Mouse (Mus musculus): ENCODE data around the gene P2rx3. TPM values are rescaled to one million over a fixed set of nuclear protein-coding genes. Genes with fewer than 3 reads are reported as not detected.

Gene P2rx3
- polyA plus RNA-seq, 1 experiment: 53.1 TPM

DNA sequence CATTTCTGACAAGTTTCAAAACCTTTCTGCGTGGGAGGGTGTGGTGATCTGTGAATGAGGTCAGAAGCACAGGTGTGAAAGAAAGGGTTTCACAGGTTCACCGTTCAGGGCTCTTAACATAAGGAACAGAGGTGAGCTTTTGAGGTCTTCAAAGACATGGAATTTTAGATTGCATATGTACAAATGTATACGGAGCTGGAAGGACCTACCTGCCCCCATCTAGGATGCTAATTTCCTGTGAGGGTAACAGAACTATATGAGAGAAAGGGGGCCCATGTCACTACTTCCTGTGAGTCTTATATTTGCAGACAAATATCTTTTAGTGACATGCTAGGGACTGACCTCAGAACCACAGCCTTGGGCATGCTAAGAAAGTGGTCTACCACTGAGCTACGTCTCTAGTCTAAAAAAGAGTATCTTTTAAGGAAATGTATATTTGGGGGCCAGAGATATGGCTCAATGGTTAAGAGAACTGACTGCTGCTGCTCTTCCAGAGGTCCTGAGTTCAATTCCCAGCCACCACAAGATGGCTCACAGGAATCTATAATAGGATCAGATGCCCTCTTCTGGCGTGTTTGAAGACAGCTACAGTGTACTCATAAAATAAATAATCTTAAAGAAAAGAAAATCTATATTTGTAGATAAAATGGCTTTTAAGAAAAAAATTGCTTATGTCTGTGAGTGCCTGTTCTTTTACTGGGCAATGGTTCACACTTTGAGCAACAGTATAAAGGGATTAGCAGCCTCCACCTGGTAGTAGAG, 23.3 kb downstream of the P2rx3 start:
- H3K4me2 ChIP-seq (ENCODE audit: low read depth): no peak overlapping the region
- TF ChIP-seq USF1 (IDR thresholded peaks at IDR 0.05; ENCODE audit: low read depth) (no peak), POLR2AphosphoS2 (IDR thresholded peaks at IDR 0.05; ENCODE audit: insufficient read length, low read depth) (no peak), E2F4 (IDR thresholded peaks at IDR 0.05; ENCODE audit: insufficient read depth) (no peak), SRF (IDR thresholded peaks at IDR 0.05; ENCODE audit: control insufficient read depth, insufficient read length, low read depth) (no peak)
- H3K4me3 ChIP-seq: no peak overlapping the region
- no peaks in the 10 kb centered on the region for H3K36me3 ChIP-seq (ENCODE audit: control insufficient read depth, insufficient read depth)
- H3ac ChIP-seq (ENCODE audit: control insufficient read depth, insufficient read length): no peak overlapping the region
- no peaks in the 10 kb centered on the region for H3K27me3 ChIP-seq (ENCODE audit: control insufficient read depth, insufficient read depth, insufficient read length)
- H3K79me2 ChIP-seq (ENCODE audit: control insufficient read depth, insufficient read depth): no peaks in the 10 kb centered on the region

DNA sequence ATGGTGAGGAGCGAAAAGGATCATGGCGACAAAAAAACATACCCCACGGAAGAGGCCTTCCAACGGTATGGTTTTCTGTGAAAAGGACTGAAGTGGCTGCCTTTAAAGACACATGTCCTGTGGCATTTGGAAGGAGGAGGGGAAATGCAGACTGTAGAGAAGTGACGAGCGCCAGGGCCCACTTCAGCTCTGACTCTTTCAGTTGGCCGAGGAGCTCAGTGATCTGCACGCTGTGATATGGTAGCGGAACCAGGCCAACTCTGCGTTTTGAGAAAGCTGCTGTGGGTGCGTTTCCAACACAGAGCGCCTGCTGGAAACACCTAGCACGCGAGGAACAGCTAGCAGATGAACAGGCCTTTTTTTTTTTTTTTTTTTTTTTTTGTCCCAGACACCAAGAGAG, 24.6 kb downstream of the P2rx3 start:
- H3ac ChIP-seq (ENCODE audit: control insufficient read depth, insufficient read length): no peak overlapping the region
- H3K4me3 ChIP-seq: no peak overlapping the region
- no peak for TF ChIP-seq TCF3 (IDR thresholded peaks at IDR 0.05; ENCODE audit: insufficient read length, low read depth)
- TF ChIP-seq USF1 (IDR thresholded peaks at IDR 0.05; ENCODE audit: low read depth): no peak
- TF ChIP-seq MYOD1 (IDR thresholded peaks at IDR 0.05; ENCODE audit: control insufficient read depth in 1 of 3, insufficient read length in 2 of 3, low read depth in 2 of 3): no peak
- TF ChIP-seq MYOG (IDR thresholded peaks at IDR 0.05; ENCODE audit: control insufficient read depth in 1 of 3, insufficient read depth in 1 of 3, insufficient read length in 2 of 3, low read depth in 2 of 3): no peak
- no peak for TF ChIP-seq MAX (IDR thresholded peaks at IDR 0.05; ENCODE audit: low read depth)
- H3K79me2 ChIP-seq (ENCODE audit: control insufficient read depth, insufficient read depth): no peaks in the 10 kb centered on the region
- H3K36me3 ChIP-seq (ENCODE audit: control insufficient read depth, insufficient read depth): no peaks in the 10 kb centered on the region
- no peak overlapping the region for H3K4me2 ChIP-seq (ENCODE audit: low read depth)
- H3K27me3 ChIP-seq (ENCODE audit: control insufficient read depth, insufficient read depth, insufficient read length): no peaks in the 10 kb centered on the region

DNA sequence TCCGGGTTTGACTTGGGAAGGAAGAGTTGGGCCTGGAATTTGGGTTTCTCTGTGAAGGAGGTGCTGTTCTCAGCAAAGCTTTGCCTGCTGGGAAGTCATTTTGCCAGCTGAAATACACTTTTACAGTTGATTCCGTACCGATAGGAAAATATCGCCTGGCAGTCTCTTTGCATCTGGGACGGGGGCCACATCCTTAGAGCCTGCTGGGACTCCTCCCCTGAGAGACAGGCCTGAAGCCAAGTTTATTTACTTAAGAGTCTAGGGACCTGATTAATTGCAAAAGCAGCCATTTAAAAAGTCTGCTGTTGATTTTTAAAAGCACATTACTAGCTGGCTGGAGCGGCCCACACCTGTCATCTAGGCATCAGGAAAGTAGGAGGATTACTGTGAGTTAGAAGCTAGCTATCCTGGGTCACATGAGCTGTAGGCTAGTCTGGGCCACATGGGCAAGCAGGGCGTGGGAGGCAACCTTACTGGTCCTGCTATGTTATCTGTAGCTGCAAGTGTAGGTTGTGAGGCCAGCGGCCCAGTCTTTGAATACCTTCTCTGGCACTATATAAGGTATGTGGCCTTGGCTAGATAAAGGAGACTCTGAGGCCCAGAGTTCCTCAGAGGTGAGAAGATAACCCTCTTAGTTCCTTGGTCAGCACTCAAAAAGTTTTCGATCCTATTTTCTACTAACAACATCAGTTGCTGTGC, 25.2 kb downstream of the P2rx3 start:
- TF ChIP-seq REST (IDR thresholded peaks at IDR 0.05; ENCODE audit: insufficient read depth, insufficient read length) (no peak), POLR2A (IDR thresholded peaks at IDR 0.05; ENCODE audit: insufficient read length, low read depth) (no peak), SRF (IDR thresholded peaks at IDR 0.05; ENCODE audit: control insufficient read depth, insufficient read length, low read depth) (no peak), TCF12 (IDR thresholded peaks at IDR 0.05; ENCODE audit: insufficient read depth, poor library complexity, severe bottlenecking) (no peak), MYOD1 (IDR thresholded peaks at IDR 0.05; ENCODE audit: control insufficient read depth in 1 of 3, insufficient read length in 2 of 3, low read depth in 2 of 3) (no peak), USF1 (IDR thresholded peaks at IDR 0.05; ENCODE audit: low read depth) (peak; percentile 45), POLR2AphosphoS2 (IDR thresholded peaks at IDR 0.05; ENCODE audit: insufficient read length, low read depth) (no peak), MAX (IDR thresholded peaks at IDR 0.05; ENCODE audit: low read depth) (no peak)
- H3K4me3 ChIP-seq: no peak overlapping the region
- no peaks in the 10 kb centered on the region for H3K27me3 ChIP-seq (ENCODE audit: control insufficient read depth, insufficient read depth, insufficient read length)
- H3K79me2 ChIP-seq (ENCODE audit: control insufficient read depth, insufficient read depth): no peaks in the 10 kb centered on the region
- no peak overlapping the region for H3ac ChIP-seq (ENCODE audit: control insufficient read depth, insufficient read length)
- no peak overlapping the region for H3K4me2 ChIP-seq (ENCODE audit: low read depth)
- H3K36me3 ChIP-seq (ENCODE audit: control insufficient read depth, insufficient read depth): no peaks in the 10 kb centered on the region

DNA sequence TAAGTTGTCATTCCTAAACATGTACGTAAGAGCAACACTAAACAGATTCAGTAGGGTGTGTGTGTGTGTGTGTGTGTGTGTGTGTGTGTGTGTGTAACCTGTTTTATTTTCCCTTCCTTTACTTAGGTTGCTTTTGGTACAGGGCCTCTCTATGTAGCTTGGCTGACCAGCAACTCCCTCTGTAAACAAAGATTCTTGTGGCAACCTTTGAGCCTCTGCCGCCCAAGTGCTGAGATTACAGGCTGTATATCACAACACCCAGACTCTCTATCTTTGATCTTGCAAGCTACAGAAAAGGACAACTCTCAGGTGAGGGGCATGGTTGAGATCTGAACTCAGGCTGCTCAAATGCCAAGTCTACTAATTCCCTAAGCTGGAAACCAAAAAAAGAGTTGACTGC, 28.1 kb downstream of the P2rx3 start:
- Histone ChIP-seq H3K36me3 (ENCODE audit: control insufficient read depth, insufficient read depth) (no peaks in the 10 kb centered on the region), H3ac (ENCODE audit: control insufficient read depth, insufficient read length) (no peak overlapping the region), H3K4me2 (ENCODE audit: low read depth) (no peak overlapping the region), H3K27me3 (ENCODE audit: control insufficient read depth, insufficient read depth, insufficient read length) (no peaks in the 10 kb centered on the region), H3K79me2 (ENCODE audit: control insufficient read depth, insufficient read depth) (no peaks in the 10 kb centered on the region), H3K4me3 (no peak overlapping the region)
- TF ChIP-seq E2F4 (IDR thresholded peaks at IDR 0.05; ENCODE audit: insufficient read depth) (no peak), TCF12 (IDR thresholded peaks at IDR 0.05; ENCODE audit: insufficient read depth, poor library complexity, severe bottlenecking) (no peak), USF1 (IDR thresholded peaks at IDR 0.05; ENCODE audit: low read depth) (no peak), POLR2AphosphoS2 (IDR thresholded peaks at IDR 0.05; ENCODE audit: insufficient read length, low read depth) (no peak), TCF3 (IDR thresholded peaks at IDR 0.05; ENCODE audit: insufficient read length, low read depth) (no peak), MYOG (IDR thresholded peaks at IDR 0.05; ENCODE audit: control insufficient read depth in 1 of 3, insufficient read depth in 1 of 3, insufficient read length in 2 of 3, low read depth in 2 of 3) (no peak)

DNA sequence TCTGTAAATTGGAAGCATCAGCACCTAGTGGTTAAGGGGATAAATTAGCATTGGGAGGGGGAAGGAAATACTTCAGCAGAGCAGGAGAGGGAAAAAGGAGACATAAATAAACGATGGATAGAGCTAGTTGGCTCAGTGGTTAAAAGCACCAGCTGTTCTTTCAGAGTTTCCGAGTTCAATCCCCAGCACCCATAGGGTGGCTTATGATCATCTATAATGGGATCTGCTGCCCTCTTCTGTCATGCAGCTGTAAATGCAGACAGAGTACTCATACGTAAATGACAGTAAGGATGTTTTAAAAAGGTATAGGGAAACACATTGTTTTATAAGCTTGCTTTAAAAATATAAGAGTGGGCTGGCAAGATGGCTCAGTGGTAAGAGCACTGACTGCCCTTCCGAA, 29.5 kb downstream of the P2rx3 start:
- Histone ChIP-seq H3K36me3 (ENCODE audit: control insufficient read depth, insufficient read depth) (no peaks in the 10 kb centered on the region), H3K4me2 (ENCODE audit: low read depth) (no peak overlapping the region), H3K4me3 (no peak overlapping the region), H3K79me2 (ENCODE audit: control insufficient read depth, insufficient read depth) (no peaks in the 10 kb centered on the region), H3ac (ENCODE audit: control insufficient read depth, insufficient read length) (no peak overlapping the region), H3K27me3 (ENCODE audit: control insufficient read depth, insufficient read depth, insufficient read length) (no peaks in the 10 kb centered on the region)
- TF ChIP-seq MYOD1 (IDR thresholded peaks at IDR 0.05; ENCODE audit: control insufficient read depth in 1 of 3, insufficient read length in 2 of 3, low read depth in 2 of 3): no peak
- no peak for TF ChIP-seq POLR2A (IDR thresholded peaks at IDR 0.05; ENCODE audit: insufficient read length, low read depth)
- TF ChIP-seq MYOG (IDR thresholded peaks at IDR 0.05; ENCODE audit: control insufficient read depth in 1 of 3, insufficient read depth in 1 of 3, insufficient read length in 2 of 3, low read depth in 2 of 3): no peak
- TF ChIP-seq POLR2AphosphoS2 (IDR thresholded peaks at IDR 0.05; ENCODE audit: insufficient read length, low read depth): no peak
- TF ChIP-seq TCF3 (IDR thresholded peaks at IDR 0.05; ENCODE audit: insufficient read length, low read depth): no peak
- TF ChIP-seq TCF12 (IDR thresholded peaks at IDR 0.05; ENCODE audit: insufficient read depth, poor library complexity, severe bottlenecking): no peak
- no peak for TF ChIP-seq REST (IDR thresholded peaks at IDR 0.05; ENCODE audit: insufficient read depth, insufficient read length)
- TF ChIP-seq MAX (IDR thresholded peaks at IDR 0.05; ENCODE audit: low read depth): no peak
- TF ChIP-seq USF1 (IDR thresholded peaks at IDR 0.05; ENCODE audit: low read depth): no peak
- TF ChIP-seq E2F4 (IDR thresholded peaks at IDR 0.05; ENCODE audit: insufficient read depth): no peak
- TF ChIP-seq CEBPB (IDR thresholded peaks at IDR 0.05; ENCODE audit: insufficient read depth, poor library complexity, severe bottlenecking): no peak
- TF ChIP-seq SRF (IDR thresholded peaks at IDR 0.05; ENCODE audit: control insufficient read depth, insufficient read length, low read depth): no peak
